Mouse (Mus musculus) right cerebral cortex, adult 2 months (tissue): Measurements from ENCODE around the gene Gm20903.
"Not testable (repeated sequence)": the region's sequence is repeated elsewhere in the genome, so short reads cannot be mapped to it uniquely, and the experiment has no call there.

Experiments
- DNase-seq, 2 experiments: peaks; one replicate each; pipeline ENCODE4 v3.0.0; 2021 to 2022; ENCODE audit warnings: low spot score in 2 of 2

Gene Gm20903

DNA sequence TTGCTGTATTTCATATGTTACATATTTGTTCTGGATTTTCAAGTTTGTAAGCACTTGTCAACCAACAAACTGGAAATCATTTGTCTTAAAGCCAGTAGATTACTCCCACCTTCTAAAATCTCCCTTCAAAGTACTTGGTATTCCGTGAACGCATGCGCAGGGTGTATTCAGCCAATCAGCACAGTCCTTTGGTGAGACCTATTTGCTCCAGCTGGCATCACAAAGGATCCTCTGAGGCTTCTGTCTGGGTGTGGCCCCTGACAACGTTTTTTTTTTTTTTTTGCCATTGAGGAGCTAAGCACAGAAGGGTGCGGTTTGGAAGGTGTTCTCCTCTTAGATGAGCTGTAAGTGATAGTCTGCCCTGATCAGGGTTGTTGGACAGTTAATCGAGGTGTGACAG is at the start of gene Gm20903:
TSS of gene Gm20903 (plus strand) at position 301 of the 400 bp plus-strand sequence.
- not testable (repeated sequence) for DNase-seq
